Mouse (Mus musculus): ENCODE data around the gene Tpcn1.
A peak's percentile ranks its signal among the peaks of the same experiment; 100 is the strongest.

The Tpcn1 gene

DNA sequence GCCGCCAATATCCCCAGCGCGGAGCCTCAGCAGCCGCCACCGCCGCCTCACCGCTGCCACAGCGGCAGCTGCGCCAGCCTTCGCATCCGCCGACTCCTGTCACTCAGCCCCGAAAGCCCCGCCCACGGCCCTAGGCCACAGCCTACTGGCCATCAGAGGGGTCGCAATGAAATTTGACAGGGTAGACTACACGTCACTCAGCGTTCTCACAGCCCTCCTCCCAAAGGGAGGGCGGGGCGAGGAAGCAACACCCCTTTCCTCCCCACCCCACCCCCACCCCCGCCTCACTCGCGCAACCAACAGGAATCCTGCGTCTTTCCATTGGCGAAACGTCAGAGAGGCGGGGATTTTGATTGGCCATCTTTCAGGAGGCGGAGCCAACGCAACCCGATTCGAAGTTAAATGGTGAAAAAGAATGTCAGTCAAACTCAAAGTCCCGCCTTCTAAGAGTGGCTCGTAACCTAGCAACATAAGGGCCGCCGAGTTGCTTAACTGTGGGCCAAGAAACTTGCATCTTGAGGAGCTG, at the start of gene Tpcn1, which contains the start of gene Iqcd:
Gene Tpcn1, minus strand, starts transcription at position 105 of the 526 bp plus-strand sequence.
Gene Iqcd, plus strand, starts transcription at position 448 of the 526 bp plus-strand sequence.
- DNase-seq (ENCODE audit: low spot score in 2 of 2), result peak; percentile 98

DNA sequence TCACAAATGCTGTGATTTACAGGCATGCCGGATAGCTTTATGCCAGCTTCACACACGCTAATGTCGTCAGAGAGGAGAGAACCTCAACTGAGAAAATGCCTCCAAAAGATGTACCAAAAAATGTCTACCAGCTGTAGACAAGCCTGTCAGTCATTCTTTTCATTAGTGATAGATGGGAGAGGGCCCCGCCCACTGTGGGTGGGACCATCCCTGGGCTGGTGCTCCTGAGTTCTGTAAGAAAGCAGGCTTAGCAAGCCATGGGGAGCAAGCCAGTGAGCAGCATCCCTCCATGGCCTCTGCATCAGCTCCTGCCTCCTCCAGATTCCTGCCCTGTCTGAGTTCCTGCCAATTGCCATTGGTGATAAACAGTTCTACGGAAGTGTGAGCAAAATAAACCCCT, 47.2 kb upstream of the Tpcn1 start:
- DNase-seq (ENCODE audit: low spot score in 2 of 2), result no peak

DNA sequence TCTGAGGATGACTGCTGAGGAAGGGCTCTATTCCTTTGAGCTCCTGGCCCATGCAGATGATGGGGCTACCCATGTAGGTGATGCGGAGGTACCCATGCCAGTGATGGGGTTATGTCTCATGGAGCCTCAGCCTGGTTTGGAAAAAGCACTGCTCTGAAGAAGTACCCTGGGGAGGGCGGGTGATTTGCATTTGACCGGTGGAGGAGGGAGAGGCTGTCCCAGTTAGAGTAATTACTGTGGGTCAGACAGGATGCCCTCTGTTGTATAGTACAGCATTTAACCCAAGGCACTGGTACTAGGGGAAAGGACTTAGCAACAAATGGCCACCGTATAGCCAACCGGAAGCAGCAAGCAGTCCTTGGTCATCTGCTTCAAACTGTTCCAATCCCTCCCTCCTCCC, 46.4 kb upstream of the Tpcn1 start:
- DNase-seq (ENCODE audit: low spot score in 2 of 2), result no peak

DNA sequence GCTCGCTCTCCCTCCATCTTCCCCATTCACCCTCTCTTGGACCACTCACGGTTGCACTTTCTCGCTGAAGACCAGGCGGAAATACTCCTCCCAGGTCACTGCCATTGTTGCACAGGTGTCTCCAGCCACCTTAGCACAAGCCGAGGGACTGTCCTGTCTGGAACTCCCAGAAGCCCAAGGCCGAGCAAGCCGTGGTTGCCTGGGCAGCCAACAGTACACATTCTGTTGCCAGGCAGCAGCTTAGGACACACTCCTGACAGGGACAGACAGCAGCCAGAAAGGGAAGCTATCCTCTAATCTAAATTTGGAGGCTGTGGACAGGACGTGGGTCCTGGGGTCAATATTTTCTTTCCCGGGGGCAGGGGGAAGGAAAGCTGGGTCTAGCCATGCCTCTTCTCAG, 45.7 kb upstream of the Tpcn1 start, which contains the start of gene Cfap73:
Gene Cfap73, minus strand, starts transcription at position 105 of the 400 bp plus-strand sequence.
- DNase-seq (ENCODE audit: low spot score in 2 of 2), result no peak

DNA sequence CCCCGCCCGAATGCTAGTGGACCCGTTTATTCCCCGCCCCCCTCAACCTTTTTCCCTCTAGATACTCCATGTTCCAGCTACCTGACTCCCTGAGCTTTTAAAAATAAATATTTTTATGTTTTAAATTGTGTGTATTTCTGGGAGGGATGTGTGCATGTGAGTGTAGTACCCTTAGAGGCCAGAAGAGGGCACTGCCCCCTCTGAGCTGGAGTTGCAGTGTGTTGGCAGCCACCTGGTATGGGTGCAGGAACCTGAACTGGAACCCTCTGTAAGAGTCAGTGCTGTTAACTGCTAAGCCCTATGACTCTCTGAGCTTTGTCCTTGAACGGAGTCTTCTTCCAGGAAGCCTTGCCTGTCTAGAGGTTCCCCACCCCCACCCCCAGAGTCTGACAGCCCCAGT, 43.4 kb upstream of the Tpcn1 start:
- DNase-seq (ENCODE audit: low spot score in 2 of 2), result no peak

DNA sequence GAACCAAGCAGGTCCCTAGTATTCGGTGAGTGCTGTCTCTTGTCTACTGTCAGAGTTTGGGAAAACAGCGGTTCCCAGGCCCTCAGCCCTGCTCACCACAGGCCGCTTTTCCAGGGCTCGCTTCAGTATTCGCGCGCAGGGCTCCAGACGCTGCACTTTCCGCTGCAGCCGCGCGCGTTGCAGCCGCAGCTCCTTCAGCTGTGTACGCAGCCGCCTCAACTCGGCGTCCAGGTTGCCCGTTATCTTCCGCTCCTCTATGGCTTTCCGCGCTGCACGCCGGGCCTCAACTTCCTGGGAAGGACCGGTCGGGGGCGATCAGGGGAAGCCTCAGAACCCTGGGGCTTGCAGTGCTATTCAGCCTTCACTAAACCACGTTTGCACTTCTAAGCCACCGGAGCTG, 42.7 kb upstream of the Tpcn1 start:
- DNase-seq (ENCODE audit: low spot score in 2 of 2), result no peak

DNA sequence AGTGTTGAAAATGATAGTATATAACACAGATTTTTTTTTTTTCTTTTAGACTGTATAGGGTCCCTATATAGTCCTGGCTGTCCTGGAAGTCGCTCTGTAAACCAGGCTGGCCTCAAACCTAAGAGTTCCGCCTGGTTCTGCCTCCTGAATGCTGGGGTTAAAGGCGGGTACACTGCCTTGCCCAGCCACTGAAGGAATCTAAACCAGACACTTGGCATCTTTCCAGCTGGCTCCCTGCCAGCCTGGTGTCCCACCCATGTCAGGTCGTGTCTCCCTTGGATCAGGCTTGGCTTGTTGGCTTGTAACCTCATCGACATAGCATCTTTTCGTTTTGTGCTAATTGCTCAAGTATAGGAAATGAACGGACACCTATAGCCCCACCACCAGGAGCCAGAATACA, 40.2 kb upstream of the Tpcn1 start:
- no peak for DNase-seq (ENCODE audit: low spot score in 2 of 2)

DNA sequence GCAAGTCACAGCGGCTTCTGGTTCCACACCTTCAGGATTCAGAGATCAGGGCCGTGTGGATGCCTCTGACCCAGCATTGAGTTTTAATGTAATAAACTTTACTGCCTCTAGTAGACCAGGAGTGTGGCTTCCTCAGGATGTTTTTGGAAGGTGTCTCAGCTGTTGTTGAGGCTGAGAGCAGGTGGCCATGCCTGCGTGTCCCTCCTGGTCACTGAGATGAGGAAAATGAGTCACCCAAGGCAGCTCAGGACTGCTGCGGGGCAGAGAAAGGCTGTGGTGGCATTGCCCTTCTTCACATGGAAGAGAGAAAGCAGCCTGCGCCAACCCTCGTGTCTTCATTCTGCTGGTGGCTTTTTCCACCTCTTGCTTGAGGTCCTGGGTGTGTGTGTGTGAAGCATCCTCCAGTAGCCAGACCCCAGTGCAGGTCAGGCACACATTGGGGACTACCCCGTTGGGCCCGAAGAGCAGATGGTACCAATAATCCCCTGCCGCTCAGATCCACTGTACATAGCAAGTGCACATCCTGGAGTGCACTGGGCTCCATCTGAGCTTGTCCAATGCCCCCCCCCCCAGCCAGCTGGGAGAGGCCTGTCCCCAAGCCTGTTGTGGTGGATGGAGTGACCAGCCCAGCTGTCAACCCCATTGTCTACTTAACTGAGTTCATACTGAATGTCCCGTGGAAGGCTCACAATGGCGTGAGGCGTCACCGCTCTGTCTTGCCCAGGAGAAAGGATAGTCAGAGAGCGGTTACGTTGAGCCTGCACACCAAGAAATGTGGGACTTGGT, 39.2 kb upstream of the Tpcn1 start:
- DNase-seq (ENCODE audit: low spot score in 2 of 2), result no peak

DNA sequence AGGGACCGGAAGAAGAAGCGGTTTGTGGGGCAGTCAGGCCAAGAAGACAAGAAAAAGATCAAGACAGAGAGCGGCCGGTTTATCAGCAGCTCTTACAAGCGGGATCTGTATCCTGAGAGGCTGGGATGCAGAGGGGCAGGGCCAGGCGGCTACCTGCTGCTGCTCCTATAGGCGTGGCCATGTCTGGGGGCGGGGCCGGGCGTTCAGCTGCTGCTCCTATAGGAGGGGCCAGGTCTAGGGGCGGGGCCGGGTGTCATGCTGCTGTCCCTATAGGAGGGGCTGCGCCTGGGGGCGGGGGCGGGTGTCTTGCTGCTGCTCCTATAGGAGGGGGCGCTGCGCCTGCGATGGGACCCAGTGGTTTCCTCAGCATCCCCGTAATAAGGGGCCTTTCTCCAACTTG, 37.9 kb upstream of the Tpcn1 start:
- DNase-seq (ENCODE audit: low spot score in 2 of 2), result no peak

DNA sequence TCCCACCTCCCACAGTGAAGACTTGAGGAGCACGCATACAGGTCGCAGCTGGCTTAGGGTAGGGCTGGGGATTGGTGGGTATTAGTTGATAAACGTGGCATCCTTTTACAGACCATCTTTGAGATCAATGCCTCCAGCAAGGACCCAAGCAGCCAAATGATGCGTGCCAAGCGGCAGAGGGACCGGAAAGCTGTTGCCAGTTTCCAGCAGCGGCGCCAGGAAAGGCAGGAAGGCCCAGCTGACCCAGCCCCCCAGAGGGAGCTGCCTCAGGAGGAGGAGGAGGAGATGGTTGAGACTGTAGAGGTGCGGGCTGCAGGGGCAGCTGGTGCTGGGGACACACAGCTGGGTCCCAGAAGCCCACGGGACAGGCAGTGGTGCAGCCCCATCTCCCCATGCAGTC, 36.0 kb upstream of the Tpcn1 start:
- DNase-seq (ENCODE audit: low spot score in 2 of 2), result no peak

DNA sequence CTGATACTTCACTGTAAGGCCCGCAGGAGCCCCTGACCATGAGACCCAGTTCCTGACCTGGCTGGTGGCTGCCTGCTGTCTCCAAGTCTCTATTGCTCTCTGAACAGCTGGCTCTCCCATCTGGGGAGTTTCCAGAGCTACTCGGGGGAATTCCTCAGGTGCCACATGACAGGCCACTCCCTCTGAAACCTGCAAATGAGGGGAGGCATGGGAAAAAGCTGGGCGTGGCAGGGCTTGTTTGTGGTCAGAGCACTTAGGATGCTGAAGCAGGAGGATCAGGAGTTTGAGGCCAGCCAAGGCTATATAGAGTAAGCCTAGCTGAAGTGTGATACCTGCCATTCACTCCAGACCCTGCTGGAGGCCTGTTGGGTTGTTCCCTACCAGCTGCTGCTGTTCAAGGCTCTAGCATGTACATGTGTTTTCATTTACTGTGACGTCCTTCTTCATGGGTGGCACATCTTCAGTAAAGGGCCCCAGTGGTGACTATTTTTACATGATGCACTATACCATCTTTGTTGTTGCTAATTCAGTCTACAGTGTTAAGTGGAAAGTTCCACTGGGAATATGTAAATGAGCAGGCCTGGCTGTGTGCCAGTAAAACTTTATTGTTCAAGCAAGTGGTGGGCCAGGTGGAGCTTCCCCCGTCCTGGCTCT, 33.9 kb upstream of the Tpcn1 start:
- no peak for DNase-seq (ENCODE audit: low spot score in 2 of 2)

DNA sequence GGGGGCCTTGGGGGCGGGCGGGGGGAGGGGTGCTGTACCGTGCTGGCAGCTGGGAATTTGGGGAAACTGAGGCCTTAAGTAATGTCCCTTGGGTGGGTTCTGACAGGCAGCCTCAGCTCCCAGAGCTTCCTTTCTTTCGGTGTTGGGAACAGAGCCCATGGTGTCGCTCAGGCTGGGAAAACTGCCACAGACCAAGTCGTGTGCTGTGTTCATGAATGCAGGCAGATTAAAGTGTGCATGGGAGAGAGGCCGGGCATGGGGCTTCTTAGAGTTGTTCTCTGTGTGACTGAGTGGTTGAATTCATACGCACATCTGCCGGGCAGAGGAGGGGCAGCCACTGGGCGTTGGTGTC, 33.3 kb upstream of the Tpcn1 start:
- DNase-seq (ENCODE audit: low spot score in 2 of 2), result no peak

DNA sequence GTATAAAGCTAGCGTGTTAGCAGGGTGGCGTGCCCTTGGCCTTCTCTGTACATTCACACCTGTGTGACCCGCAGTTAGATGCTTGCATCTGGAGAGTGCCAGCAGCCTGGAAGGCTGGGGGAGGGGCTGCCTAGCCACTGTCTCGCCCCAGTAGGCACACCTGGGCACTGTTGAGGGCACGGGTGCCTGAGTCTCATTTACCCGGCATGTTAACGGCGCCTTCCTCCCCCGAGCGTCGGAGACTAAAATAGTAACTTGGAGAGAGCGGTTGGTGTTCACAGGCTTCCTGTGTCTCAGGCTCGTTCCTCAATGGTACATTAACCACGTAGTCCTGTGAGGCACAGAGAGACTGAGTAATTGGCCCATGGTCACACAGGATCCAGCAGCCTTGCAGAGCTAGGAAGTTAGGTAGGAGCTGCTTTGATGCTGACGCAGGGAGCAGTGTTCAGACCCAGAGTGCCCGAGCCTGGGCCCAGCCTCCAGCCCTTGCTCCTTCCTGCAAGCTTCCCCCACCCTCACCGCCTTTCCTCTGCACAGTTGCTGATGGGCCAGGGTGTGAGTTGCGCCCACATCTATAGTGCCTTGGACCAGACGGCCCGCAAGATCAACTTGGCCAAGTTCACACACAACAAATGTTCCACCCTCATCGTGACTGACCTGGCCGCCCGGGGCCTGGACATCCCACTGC, 32.7 kb upstream of the Tpcn1 start:
- DNase-seq (ENCODE audit: low spot score in 2 of 2), result no peak

DNA sequence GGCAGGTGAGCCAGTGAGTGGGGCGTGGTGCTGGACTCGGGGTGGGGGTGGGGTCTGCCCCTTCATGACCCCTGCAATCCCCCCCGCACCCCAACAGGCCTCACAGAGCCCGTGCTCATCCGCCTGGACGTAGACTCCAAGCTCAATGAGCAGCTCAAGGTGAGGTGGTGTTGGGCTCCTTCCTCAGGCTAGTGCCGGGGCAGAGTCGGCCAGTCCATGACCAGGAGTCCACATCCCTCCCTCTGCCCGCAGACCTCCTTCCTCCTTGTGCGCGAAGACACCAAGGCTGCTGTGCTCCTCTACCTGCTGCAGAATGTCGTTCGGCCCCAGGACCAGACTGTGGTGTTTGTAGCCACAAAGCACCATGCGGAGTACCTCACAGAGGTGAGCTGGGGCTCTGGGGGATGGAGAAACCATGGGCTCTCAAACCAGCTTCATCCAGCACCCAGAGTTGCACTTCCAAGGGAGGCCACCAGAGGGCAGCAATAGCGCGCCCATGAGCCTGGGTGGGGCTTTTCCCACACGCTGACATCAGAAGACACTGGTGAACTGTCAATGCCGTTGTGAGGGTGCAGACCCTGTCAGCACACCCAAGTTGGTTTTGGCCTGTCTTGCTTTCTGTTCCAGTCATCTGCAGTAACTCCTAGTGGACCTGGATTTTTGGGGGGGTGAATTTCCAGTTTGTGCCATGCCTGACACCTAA, 32.1 kb upstream of the Tpcn1 start:
- DNase-seq (ENCODE audit: low spot score in 2 of 2), result peak; percentile 79 to 86

DNA sequence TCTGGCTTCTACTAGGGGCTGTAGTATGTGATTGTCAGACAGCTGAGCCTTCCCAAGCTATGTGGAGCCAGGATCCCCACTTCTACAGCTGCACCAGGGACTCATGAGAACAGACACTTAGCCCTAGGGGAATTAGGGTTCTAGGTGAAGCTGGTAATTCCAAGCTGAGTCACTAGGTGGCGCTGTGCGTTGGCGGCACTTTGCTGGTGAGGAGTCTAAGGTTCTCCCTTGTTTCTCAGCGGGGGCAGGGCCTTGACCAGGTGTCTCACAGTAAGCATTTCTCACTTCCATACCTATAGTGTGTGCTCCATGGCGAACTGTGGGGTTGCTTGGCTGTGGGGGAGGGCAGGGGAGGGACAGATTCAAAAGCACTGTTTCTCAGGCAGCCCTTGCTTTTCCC, 30.7 kb upstream of the Tpcn1 start:
- peak in 1 of 2 experiments; percentile 64 for DNase-seq (ENCODE audit: low spot score in 2 of 2)

DNA sequence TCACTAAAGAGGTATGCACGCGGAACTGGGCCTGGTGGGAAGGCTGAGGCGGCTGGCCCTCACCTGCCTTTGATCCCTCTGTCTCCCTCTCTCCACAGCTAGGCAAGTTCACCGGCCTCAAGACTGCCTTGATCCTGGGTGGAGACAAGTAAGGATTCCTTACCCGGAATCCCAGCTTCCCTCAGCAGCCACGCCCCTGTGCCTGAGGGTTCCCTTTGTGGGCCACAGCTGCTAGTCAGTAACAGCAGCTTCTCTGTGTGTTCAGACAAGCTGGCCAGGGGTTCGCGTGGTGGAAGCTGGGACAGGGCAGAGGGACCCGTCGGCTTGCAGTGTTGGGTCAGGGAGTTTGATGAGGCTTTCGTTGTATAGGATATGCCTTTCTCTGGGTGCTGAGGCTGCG, 30.3 kb upstream of the Tpcn1 start:
- no peak for DNase-seq (ENCODE audit: low spot score in 2 of 2)

DNA sequence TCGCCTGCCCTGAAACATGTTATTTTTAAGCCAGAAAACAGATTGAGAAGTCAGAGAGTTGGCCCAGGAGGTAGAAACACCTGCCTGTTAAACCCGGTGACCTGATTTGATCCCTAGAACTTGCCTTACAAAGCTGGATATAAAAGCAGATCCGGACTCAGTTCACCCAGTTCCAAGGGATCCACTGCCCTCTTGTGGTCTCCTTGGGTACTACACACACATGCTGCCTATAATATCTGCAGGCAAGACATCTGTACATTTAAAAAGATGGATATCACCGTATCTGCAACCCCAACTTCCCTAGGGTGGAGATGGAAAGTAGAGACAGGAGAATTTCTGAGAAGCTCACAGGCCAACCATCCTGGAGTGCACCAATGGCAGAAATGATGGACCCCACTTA, 27.4 kb upstream of the Tpcn1 start:
- no peak for DNase-seq (ENCODE audit: low spot score in 2 of 2)

DNA sequence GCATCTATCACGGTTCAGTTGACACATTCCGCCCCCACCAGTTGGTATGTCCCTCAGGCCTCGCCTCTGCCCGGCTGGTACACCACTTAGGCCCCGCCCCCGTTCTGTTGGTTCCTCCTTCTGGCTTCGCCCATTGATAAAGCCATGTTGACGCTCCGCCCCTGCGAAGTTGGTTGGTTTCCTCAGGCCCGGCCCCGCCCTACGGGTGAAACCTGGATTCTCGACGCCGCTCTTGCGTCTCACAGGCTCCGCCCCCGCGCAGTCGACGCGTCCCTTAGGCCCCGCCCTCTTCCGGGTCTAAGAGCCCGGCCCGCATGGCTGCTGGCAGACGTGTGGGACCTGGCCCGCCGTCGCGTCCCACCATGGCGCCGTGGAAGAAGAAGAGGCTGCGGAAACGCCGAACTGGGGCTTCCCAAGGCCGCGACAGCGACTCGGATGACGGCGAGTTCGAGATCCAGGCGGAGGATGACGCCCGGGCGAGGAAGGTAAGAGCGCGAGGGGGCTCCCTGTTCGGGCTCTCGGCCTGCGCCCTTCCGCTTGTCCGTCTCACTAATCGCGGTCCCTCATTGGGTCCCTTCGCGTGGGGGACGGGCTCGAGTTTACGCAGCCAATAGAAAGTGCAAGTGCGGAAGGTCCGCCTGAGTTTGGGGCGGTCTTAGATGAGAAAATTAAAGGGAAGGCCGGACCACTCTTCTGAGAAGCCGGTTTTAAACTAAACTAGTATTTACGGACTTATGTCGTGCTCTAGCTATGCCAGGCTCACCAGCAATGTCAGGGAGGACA, 24.5 kb upstream of the Tpcn1 start:
- DNase-seq (ENCODE audit: low spot score in 2 of 2), result peak; percentile 100

DNA sequence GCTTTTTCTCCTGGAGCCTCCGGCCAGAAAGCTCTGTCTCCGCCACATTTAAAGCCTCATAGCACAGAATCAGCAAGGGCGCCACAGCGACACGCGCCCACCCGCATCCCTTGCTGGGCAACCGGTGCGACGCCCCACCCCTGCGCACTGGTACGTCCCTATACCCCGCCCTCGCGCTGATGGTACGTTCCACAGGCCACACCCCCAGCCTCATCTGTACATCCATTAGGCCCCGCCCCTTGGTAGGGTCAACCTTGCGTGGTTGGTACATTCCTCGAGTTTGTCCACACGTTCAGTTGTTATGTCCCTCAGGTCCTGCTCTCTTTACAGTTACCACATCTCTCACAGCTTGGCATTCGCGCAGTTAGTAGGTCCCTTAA, 24.0 kb upstream of the Tpcn1 start, which contains the start of the genes Rita1 and Ddx54:
Gene Rita1, minus strand, starts transcription at position 148 of the 380 bp plus-strand sequence.
Gene Ddx54, plus strand, starts transcription at position 298 of the 380 bp plus-strand sequence.
- DNase-seq (ENCODE audit: low spot score in 2 of 2), result peak; percentile 97 to 98

DNA sequence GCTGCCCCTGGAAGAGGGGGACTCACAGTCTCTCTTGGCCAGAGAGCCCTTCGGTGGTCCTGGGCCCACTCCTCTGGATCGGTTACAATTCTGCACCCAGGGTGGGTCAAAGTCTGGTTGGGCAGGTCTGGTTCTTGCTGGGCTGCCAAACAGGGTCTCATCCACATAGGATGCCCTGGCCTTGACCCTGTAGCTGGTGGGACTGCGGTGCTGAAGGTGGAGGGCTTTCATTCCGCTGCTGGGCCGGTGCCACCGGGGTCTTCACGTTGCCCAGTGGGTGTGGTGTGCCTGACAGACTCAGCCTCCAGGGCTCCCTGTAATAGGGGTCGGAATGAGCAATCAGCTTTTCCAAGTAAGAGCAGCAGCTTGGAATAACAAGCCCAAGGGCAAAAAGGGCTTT, 22.9 kb upstream of the Tpcn1 start:
- DNase-seq (ENCODE audit: low spot score in 2 of 2), result no peak

DNA sequence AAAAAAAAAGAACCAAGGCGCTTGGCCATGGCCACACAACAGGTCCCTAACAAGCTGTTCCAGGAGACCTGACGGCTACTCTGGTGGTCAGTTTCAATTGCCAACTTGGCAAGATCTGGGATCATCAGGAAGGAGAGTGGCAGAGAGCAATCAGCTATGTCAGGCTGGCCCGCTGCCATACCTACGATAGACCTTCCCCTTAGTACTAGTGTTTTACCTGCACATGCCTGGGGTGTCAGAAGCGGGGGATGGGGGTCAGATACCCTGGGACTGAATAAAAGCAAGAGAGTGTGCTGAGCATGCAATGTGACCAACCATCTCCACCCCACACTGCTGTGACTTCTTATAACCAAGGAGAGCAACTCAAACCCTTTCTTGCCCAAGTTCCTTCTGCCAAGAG, 22.4 kb upstream of the Tpcn1 start:
- DNase-seq (ENCODE audit: low spot score in 2 of 2), result no peak
